Mouse (Mus musculus): ENCODE measurements around the gene Fam76a.

Gene Fam76a

GRCm38 (mm10) chr4:132922558-132923008 is at the start of gene Fam76a:
Fam76a (minus strand) TSS chr4:132922558.
- peak; percentile 99 for DNase-seq (ENCODE audit: low read depth, low spot score)

DNA sequence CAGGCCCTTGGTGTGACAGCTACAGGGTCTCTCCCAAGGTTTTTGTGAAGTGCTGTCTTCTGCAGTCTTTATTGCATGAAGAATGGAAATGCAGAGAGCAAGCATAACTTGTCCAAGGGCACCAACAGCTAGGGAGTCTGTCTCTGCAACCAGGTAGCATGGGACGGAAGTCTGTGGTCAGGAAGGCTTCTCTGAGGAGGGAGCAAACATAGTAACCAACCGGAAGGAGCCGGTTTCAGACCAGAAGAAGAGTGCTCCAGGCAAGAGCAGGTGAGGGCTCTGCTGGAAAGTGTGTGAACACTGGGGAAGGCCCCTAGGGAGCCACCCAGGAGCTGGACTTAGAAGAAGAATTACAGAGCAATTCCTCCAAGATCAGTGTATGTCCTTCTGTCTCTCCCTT is 49.7 kb upstream of the Fam76a start:
- no peak for DNase-seq (ENCODE audit: low read depth, low spot score)

- no peak for DNase-seq (ENCODE audit: low read depth, low spot score)
Observed at GRCm38 (mm10) chr4:132971601-132972000, 49.2 kb upstream of the Fam76a start.

DNA sequence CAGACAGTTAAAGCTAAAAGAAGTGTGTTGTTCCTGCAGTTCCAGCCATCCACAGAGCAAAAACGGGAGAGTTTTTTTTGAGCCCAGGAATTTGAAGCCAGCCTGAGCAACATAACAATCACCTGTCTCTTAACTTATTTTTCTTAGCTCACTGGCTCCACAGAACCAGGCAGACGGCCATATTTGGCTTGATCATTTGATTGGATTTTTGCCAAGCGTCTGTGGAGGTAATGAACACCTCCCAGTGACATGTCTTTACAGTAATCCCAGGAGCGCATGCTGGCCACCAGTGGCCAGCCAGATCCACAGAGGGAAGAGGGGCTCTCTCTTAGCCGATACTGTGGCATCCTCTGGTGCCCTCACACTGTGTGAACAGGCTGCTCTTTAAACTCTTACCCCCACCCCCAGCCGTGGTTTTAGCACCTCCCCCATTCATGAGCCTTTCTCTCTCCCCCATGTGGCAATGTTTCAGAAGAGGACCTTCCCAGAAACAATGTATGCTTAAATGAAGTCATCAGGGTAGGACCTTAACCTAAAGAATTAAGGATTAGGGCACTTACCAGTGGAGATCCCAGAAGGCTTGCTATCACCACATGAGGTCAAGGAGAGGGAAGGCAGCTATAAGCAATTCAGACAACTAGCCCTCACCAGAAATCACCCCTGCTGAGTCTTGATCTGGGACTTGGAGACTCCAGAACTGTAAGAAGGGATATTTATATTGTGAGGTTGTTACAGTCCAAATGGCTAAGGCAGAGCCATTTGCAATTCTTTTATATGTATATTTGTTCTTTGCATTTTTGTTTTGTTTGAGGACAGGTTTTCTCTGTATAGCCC is 46.0 kb upstream of the Fam76a start:
- DNase-seq (ENCODE audit: low read depth, low spot score) = no peak

DNA sequence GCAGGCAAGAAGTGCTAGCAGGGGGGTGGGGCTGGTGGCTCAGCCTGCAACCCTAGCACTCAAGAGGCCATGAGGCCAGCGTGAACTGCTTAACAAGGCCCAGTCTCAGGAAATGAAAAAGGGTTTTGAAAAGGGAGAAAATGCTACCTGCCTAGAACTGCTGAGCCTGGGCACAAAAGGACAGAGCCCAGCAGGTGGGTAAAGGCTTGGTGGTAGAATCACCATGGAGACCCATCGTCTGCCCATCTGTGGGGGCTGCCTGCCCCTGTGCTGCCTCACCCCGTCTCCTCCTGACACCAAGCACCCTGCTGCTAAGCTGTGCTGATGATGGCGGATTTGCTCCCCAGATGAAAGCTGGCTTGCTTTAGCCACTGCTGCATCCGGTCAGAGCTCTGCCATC is 42.1 kb upstream of the Fam76a start:
- DNase-seq (ENCODE audit: low read depth, low spot score) = no peak

DNA sequence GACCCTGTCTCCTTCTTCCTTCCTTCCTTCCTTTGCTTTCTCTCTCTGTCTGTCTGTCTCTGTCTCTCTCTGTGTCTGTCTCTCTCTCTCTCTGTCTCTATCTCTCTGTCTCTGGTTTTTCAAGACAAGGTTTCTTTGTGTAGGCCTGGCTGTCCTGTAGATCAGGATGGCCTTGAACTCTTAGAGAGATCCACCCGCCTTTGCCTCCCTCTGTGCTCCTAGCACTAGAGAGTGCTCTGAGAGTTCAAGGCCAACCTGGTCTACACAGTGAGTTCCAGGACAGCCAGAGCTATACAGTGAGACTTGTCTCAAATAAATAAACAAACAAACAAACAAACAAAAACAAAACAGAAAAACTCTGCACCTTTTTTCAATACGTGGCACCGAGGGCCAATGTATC is 41.7 kb upstream of the Fam76a start:
- DNase-seq (ENCODE audit: low read depth, low spot score) = no peak

DNA sequence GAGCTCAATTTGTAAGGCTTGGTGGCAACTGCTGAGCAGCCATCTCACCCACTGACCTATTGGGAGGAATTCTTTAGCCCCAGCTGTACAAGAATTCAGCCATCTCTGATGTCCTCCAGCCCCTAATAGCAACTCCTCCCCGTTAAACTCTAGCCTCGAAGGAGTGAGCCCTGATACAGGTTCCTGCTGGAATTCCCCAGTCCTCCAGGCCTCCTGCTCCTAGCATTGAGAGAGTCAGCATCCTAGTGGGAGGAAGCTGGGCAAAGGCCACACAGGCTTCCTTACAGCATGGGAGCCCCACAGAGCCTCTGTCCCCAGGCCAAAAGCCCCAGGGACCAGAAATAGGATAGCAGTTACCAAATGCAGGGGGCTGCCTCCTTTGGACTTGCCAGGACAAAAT is 41.1 kb upstream of the Fam76a start:
- no peak for DNase-seq (ENCODE audit: low read depth, low spot score)

DNA sequence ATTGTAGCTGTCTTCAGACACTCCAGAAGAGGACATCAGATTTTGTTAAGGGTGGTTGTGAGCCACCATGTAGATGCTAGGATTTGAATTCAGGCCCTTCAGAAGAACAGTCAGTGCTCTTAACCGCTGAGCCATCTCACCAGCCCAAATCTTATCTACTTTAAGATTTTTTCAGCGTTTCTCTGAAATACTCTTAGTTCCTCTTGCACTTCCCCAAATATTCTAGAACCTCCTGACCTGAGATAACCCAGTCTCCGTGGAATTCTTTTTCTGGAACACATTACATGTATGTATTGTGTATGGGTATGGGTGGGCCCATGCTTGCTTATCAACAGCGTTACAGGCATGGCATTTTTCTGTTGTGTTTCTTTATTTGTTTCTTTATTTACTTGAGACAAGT is 40.3 kb upstream of the Fam76a start:
- no peak for DNase-seq (ENCODE audit: low read depth, low spot score)

DNA sequence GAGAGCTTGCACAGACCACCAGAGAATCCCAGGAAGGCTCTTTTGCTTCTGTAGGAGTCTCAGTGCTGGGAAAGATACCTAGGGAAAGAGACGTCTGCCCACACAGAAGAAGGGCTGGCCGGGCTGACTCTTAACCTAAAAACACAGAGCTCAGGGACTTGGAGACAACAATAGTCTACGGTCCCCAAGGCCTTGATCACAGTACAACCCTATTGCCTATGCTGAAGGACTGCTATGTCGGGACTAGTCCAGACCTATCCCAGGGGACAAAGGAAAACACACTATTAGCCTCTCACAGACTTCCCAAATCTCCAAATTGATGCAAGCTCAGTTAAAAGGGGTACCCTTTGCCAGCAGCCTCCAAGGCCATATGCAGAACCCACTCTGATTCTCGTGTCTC is 39.5 kb upstream of the Fam76a start:
- no peak for DNase-seq (ENCODE audit: low read depth, low spot score)

DNA sequence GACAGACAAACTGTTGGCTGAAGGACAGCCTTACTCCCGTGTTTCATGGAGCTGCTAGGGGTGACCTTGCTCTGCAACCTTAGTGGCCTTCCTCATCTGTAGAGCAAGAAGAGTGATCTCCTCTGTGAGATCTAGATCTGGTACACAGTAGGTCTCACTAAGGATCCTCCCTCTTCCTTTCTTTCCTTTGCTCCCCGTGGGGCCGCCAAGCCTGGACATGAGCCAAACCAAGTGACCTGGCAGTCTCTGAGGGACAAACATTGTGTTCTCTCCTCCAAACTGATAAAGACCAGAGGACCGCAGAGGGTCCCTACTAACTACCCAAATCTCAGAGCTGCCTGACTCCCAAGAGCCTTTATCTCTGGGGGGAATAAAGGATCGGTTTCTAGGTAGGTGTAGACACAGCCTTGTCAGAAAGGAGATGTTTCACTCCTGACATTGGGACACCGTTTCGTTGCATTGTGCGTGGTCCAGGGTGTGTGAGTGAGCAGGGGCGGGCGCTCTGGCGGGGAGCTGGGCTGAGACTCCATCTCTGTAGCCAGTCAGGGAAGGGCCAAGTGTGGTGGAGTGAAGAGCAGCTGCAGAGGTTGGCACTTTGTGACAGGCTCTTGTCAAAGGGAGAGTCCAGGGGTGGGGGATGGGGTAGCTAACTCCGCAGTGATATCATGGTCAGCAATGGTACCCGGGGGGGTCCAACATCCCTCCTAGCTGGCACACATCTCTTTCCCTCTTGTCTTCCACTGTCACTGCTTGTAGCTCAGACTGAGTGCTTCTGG is 38.7 kb upstream of the Fam76a start:
- no peak for DNase-seq (ENCODE audit: low read depth, low spot score)

DNA sequence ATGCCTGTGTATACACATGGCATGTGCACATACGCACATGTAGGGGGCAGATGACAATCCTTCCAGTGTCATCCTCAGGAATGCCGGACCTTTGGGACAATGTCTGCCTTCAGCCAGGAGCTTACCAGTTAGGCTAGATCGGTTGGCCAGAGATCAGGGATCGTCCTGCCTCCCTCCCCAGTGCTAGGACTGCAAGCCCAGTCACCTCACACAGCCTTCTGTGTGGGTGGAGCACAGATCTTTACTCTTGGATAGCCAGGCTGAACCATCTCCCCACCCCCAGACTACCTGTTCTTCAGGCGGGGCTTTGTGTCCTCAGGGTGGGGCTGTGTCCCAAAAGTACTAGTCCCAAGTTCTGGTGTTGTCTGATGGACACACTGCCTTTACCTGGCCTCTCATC is 38.0 kb upstream of the Fam76a start:
- no peak for DNase-seq (ENCODE audit: low read depth, low spot score)

DNA sequence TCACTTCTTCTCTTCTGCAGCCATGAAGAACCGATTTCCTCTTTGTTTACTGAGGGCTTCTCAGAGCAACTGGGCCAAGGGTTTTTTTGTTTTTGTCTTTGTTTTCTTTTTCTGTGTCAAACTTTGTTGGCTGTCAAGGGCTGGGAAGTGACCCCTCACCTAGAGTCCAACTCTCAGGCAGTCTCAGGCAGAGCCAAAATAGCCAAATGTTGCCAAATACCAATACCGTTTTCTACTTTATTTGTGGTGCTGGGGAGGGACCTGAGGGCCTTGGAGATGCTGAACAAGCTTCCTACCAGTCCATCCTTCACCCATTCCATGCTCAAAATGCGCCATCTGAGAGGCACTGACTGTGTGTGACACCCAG is 37.3 kb upstream of the Fam76a start:
- no peak for DNase-seq (ENCODE audit: low read depth, low spot score)

DNA sequence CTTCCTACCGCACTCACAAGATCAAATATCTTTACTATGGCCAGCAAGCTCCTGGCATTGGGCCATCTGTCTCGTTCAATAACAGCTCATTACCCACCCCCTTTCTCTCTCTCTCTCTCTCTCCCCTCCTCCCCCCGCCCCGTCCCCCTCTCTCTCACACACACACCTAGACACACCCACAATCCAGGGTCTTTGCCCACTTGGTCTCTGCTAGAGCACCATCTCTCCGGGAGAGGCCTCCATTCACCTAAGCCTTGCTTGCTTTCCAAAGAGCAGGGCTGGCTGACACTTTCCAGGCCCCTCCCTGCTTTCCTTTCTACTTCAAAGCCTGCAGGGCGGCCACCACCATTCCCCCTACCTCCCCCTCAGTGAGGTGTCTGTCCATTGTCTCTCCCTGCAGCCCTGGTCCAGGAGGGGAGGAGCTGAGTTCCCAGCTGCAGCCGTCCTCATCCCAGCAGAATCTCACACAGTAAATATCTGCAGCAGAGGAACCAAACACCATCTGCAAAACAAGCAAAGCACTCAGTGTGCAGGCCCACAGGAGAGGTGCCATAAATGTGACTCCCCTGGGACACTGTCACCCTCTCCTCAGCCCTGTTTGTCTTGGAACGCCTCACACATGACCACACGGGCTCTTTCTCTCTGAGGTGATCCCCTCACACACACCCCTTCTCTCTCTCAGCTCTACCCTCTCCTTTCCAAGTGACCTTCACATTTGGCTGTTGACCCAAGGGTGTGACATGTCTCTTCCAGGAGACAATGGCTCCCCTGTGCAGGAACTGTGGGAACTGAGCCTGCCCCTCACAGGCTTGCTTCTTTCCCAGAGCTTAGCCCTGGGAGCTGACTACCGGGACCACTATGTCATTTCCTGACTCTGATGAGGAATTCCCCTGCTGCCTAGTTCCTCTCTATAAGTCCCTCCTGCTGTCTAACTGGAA is 36.7 kb upstream of the Fam76a start:
- no peak for DNase-seq (ENCODE audit: low read depth, low spot score)

GRCm38 (mm10) chr4:132955395-132955791 is 33.0 kb upstream of the Fam76a start:
- no peak for DNase-seq (ENCODE audit: low read depth, low spot score)

- DNase-seq (ENCODE audit: low read depth, low spot score) = no peak
Observed at GRCm38 (mm10) chr4:132954530-132955394, 32.4 kb upstream of the Fam76a start.

GRCm38 (mm10) chr4:132950999-132951398 is 28.6 kb upstream of the Fam76a start:
- DNase-seq (ENCODE audit: low read depth, low spot score) = no peak

DNA sequence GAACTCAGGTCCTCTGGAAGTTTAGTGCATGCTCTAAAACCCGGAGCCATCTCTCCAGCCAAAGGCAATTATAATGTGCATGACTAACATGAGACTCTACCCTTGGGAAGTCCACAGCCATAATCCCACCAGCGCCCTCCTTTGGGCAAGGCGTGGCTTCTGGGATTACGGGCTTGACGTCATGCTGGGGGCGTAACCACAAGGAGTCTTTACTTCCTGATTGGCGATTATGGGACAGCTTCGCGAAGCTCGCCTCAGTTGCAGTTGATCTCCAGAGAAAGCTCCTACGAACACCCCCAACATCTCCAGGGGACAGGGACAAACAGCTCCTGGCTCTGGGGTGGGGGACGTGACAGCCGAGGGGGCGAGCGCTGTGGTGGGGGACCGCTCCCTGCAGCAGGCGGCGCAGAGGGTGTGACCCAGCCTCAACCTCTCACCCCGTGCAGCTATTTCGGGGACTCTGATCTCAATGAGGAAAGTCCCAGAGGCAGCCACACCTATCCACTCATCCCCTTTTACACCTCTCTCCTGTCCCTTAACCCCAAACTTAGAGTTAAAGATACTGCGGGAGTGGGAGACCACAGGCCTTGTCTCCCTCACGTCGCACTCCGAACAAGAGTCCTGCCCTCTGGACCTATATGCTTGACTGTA is 27.6 kb upstream of the Fam76a start:
- DNase-seq (ENCODE audit: low read depth, low spot score) = no peak

DNA sequence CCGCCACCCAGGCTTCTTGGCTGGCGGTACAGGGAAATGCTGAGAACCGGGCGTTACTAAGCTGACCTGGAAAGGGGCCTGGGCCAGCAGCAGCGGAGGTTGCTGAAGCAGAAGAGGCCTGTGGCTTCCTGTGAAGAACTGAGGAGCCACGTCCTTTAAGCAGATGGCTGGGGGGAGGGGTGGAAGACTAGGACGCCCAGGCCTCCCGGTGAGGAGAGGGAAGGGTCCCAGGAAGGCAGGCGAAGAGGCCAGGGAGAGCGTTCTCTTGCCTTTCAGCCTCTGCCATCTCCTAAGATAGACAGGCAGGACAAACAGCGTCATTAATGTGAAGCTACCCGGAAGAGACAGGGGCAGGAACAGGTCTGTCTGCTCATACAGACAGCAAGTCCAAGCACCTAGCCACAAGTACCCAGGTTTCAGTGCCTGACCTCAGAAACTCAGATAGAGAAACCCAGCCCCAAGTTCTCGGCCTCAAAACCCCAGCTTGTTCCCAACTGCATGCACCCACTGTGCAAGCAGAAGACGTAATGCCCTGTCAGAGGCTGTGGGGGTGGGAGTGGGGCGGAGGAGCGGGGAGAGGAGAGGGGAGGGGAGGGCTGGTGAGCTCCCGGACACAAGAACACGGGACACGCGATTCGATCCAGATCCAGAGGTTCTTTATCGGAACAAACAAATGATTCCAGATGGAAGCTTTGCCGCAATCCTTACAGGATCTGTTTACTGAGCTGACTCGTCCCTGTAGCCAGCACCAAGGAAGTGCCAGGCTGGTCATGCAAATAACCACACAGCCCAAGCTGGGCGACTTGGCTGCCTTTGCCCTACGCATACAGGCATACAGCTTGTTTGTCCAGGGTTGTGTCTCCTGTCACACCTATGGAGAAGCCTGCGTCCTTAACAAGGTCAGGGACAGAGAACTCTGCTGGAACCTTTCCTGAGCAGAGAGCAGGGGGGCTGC is 24.0 kb upstream of the Fam76a start:
- DNase-seq (ENCODE audit: low read depth, low spot score) = no peak
